Mouse (Mus musculus): ENCODE data around the gene Usp21. TPM values are rescaled to one million over a fixed set of nuclear protein-coding genes. Genes with fewer than 3 reads are reported as not detected.

Gene Usp21
- total and polyA plus RNA-seq, 3 experiments, result 10.0 to 66.4 TPM; not detected in 1

DNA sequence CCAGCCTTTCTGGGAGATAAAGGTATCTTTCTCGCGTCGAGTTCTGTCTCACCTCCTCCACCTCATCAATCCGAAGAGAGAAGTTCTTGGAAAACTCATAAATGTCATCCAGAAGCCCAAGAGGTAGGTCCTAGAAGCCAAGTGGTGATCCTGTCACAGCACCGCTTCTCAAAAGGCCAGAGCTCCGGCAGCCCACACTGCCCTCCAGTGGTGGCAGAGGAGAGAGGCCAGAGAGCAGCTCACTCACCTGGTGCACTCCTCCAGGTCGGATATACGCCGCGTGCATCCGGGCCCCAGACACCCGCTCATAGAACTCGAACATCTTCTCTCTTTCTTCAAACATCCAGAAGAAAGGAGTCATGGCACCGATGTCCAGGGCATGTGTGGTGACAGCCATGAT lies 49.3 kb downstream of the Usp21 start (continued):
- TF ChIP-seq NRF1 (IDR thresholded peaks at IDR 0.05; ENCODE audit: insufficient read depth, low read depth, low read length, poor library complexity, severe bottlenecking), result no peak
- TF ChIP-seq TCF12 (IDR thresholded peaks at IDR 0.05; ENCODE audit: low read depth, low read length), result no peak
- TF ChIP-seq HCFC1 (IDR thresholded peaks at IDR 0.05; ENCODE audit: low read depth, low read length), result no peak
- peak; percentile 83 to 91 (median 88) for TF ChIP-seq CTCF (IDR thresholded peaks at IDR 0.05 in 2 of 3, conservative IDR thresholded peaks at IDR 0.05 in 1 of 3; ENCODE audit: control insufficient read depth in 1 of 3, insufficient read depth in 1 of 3, low read depth in 2 of 3, low read length in 3 of 3, poor library complexity in 1 of 3, severe bottlenecking in 1 of 3)
- TF ChIP-seq MXI1 (IDR thresholded peaks at IDR 0.05; ENCODE audit: low read depth, low read length), result no peak
- TF ChIP-seq MYB (IDR thresholded peaks at IDR 0.05; ENCODE audit: low read depth, low read length), result no peak
- TF ChIP-seq UBTF (IDR thresholded peaks at IDR 0.05; ENCODE audit: borderline replicate concordance, insufficient read depth, low read depth, low read length), result no peak
- no peak for TF ChIP-seq POLR2AphosphoS2 (IDR thresholded peaks at IDR 0.05; ENCODE audit: low read length)
- no peak for TF ChIP-seq ZMIZ1 (IDR thresholded peaks at IDR 0.05; ENCODE audit: low read depth, low read length)
- no peak for TF ChIP-seq RCOR1 (IDR thresholded peaks at IDR 0.05; ENCODE audit: low read depth, low read length)
- TF ChIP-seq MAZ (IDR thresholded peaks at IDR 0.05; ENCODE audit: low read depth, low read length), result no peak

- no peak for TF ChIP-seq ZC3H11A (IDR thresholded peaks at IDR 0.05; ENCODE audit: low read depth, low read length)
- peaks cover 0 to 10% of the 10 kb centered on the region in 2 experiments; a peak in 2 of 4 replicates for H3K4me1 ChIP-seq (ENCODE audit: control insufficient read depth in 1 of 2, insufficient read depth in 2 of 2, low read length in 2 of 2)
- H3K4me3 ChIP-seq (ENCODE audit: control insufficient read depth in 1 of 2, insufficient read depth in 1 of 2, low read depth in 2 of 2, low read length in 2 of 2), result no peak overlapping the region
- no peaks in the 10 kb centered on the region for H3K27me3 ChIP-seq (ENCODE audit: control insufficient read depth in 1 of 2, insufficient read depth in 2 of 2, low read length in 2 of 2)
- H3K9me3 ChIP-seq (replicated peaks; ENCODE audit: insufficient read depth, low read length), result no peaks in the 10 kb centered on the region
- no peak overlapping the region for H3K27ac ChIP-seq (ENCODE audit: control insufficient read depth, low read depth, low read length)
- no peaks in the 10 kb centered on the region for H3K79me2 ChIP-seq (ENCODE audit: control insufficient read depth, insufficient read depth, low read length, poor library complexity)
- H3K9ac ChIP-seq (ENCODE audit: control insufficient read depth, low read depth, low read length, poor library complexity, severe bottlenecking), result no peak overlapping the region
- no peak for DNase-seq (ENCODE audit: low read depth, low spot score)
- peaks cover 7 to 17% of the 10 kb centered on the region in 2 experiments; a peak in 3 of 4 replicates for H3K36me3 ChIP-seq (ENCODE audit: control insufficient read depth in 1 of 2, insufficient read depth in 2 of 2, low read length in 2 of 2)
These were observed 50.4 kb downstream of the Usp21 start for GRCm38 (mm10) chr1:171237438-171237837.

GRCm38 (mm10) chr1:171235791-171236190 lies 52.0 kb downstream of the Usp21 start:
- Histone ChIP-seq H3K9ac (ENCODE audit: control insufficient read depth, low read depth, low read length, poor library complexity, severe bottlenecking) (no peak overlapping the region), H3K36me3 (ENCODE audit: control insufficient read depth in 1 of 2, insufficient read depth in 2 of 2, low read length in 2 of 2) (peaks cover 5 to 17% of the 10 kb centered on the region in 2 experiments; a peak in 3 of 4 replicates), H3K79me2 (ENCODE audit: control insufficient read depth, insufficient read depth, low read length, poor library complexity) (no peaks in the 10 kb centered on the region), H3K27ac (ENCODE audit: control insufficient read depth, low read depth, low read length) (no peak overlapping the region), H3K27me3 (ENCODE audit: control insufficient read depth in 1 of 2, insufficient read depth in 2 of 2, low read length in 2 of 2) (no peaks in the 10 kb centered on the region), H3K9me3 (replicated peaks; ENCODE audit: insufficient read depth, low read length) (no peaks in the 10 kb centered on the region), H3K4me3 (ENCODE audit: control insufficient read depth in 1 of 2, insufficient read depth in 1 of 2, low read depth in 2 of 2, low read length in 2 of 2) (no peak overlapping the region), H3K4me1 (ENCODE audit: control insufficient read depth in 1 of 2, insufficient read depth in 2 of 2, low read length in 2 of 2) (peaks cover 0 to 10% of the 10 kb centered on the region in 2 experiments; a peak in 2 of 4 replicates)
- no peak for DNase-seq (ENCODE audit: low read depth, low spot score)
- TF ChIP-seq TAL1 (IDR thresholded peaks at IDR 0.05; ENCODE audit: low read length), result no peak
- TF ChIP-seq MYC (IDR thresholded peaks at IDR 0.05; ENCODE audit: low read depth, low read length), result no peak
- no peak for TF ChIP-seq ETS1 (IDR thresholded peaks at IDR 0.05; ENCODE audit: low read depth, low read length)
- TF ChIP-seq CHD2 (IDR thresholded peaks at IDR 0.05; ENCODE audit: low read length), result no peak
- TF ChIP-seq UBTF (IDR thresholded peaks at IDR 0.05; ENCODE audit: borderline replicate concordance, insufficient read depth, low read depth, low read length), result no peak
- no peak for TF ChIP-seq USF1 (IDR thresholded peaks at IDR 0.05; ENCODE audit: low read depth, low read length)
- TF ChIP-seq E2F4 (IDR thresholded peaks at IDR 0.05; ENCODE audit: borderline replicate concordance, low read depth, low read length), result no peak
- no peak for TF ChIP-seq TBP (IDR thresholded peaks at IDR 0.05; ENCODE audit: low read depth, low read length)
- no peak for TF ChIP-seq POLR2AphosphoS2 (IDR thresholded peaks at IDR 0.05; ENCODE audit: low read length)
- no peak for TF ChIP-seq USF2 (IDR thresholded peaks at IDR 0.05; ENCODE audit: borderline replicate concordance in 1 of 2, insufficient read depth in 1 of 2, low read depth in 1 of 2, low read length in 2 of 2)
- TF ChIP-seq NRF1 (IDR thresholded peaks at IDR 0.05; ENCODE audit: insufficient read depth, low read depth, low read length, poor library complexity, severe bottlenecking), result no peak
- no peak for TF ChIP-seq MEF2A (IDR thresholded peaks at IDR 0.05; ENCODE audit: extremely low read depth, insufficient replicate concordance, low read depth, low read length, poor library complexity, severe bottlenecking)
- TF ChIP-seq ZNF384 (IDR thresholded peaks at IDR 0.05; ENCODE audit: low read depth, low read length), result no peak
- no peak for TF ChIP-seq ZC3H11A (IDR thresholded peaks at IDR 0.05; ENCODE audit: low read depth, low read length)
- no peak for TF ChIP-seq JUND (IDR thresholded peaks at IDR 0.05; ENCODE audit: low read depth, low read length)
- no peak for TF ChIP-seq EP300 (IDR thresholded peaks at IDR 0.05; ENCODE audit: low read depth in 1 of 2, low read length in 2 of 2)
- TF ChIP-seq GATA1 (IDR thresholded peaks at IDR 0.05; ENCODE audit: low read depth, low read length), result no peak
- no peak for TF ChIP-seq POLR2AphosphoS5 (IDR thresholded peaks at IDR 0.05; ENCODE audit: borderline replicate concordance, low read depth, low read length)
- TF ChIP-seq MXI1 (IDR thresholded peaks at IDR 0.05; ENCODE audit: low read depth, low read length), result no peak
